12 mouse cellular contexts compared by ENCODE assay signal in genomic region chr3:135327601-135328000, GRCm38 (mm10). TPM values are rescaled to one million over a fixed set of nuclear protein-coding genes. Genes with fewer than 3 reads are reported as not detected.
A peak's percentile ranks its signal among the peaks of the same experiment; 100 is the strongest.
DNase-seq lines count a peak whose midpoint lies in the region; ATAC-seq and TF ChIP-seq lines count a peak whose summit lies in the region.
"Had no signal": no experiment of that assay in that cellular context is flagged by ENCODE, and none has a peak within 500 bp of the region (broad histone marks: within the 10 kb centered on the region; RNA-seq: fewer than 3 reads in every experiment).

No protein-coding gene starts in this region.

- peak; percentile 54 for TF ChIP-seq CTCF in intestine, postnatal 0 days (IDR thresholded peaks at IDR 0.05; ENCODE audit: low read depth)
- TF ChIP-seq CTCF in liver, embryonic 14.5 days (IDR thresholded peaks at IDR 0.05; ENCODE audit: low read depth) = peak; percentile 53

- no peaks in the 10 kb centered on the region for H3K36me3 ChIP-seq in intestine, postnatal 0 days (ENCODE audit: control insufficient read depth, insufficient read depth)
- no peaks in the 10 kb centered on the region for H3K36me3 ChIP-seq in intestine, embryonic 16.5 days (ENCODE audit: control insufficient read depth, insufficient read depth, low read length)
- no peaks in the 10 kb centered on the region for H3K36me3 ChIP-seq in liver, embryonic 14.5 days (replicated peaks; ENCODE audit: control insufficient read depth, insufficient read depth, low read depth)
- H3K36me3 ChIP-seq: heart, embryonic 10.5 days; hindbrain, embryonic 15.5 days; liver, embryonic 13.5 days had no signal

- DNase-seq in 3T3-L1 (ENCODE audit: low read depth, low spot score) (peak; percentile 27), MEL-GATA-1-ER (ENCODE audit: extremely low read depth, low read depth) (peak; percentile 26)
- no peak for DNase-seq in liver, embryonic 14.5 days (ENCODE audit: low read depth in 3 of 3, low spot score in 3 of 3)
- DNase-seq in frontal cortex, postnatal 36 days (ENCODE audit: low spot score in 2 of 2) = no peak
- DNase-seq in heart, postnatal 36 days = no peak
- DNase-seq in layer of hippocampus, adult 9-11 months = no peak
- DNase-seq: liver, embryonic 13.5 days had no signal

- H3K9me3 ChIP-seq in intestine, postnatal 0 days (ENCODE audit: control insufficient read depth) = no peaks in the 10 kb centered on the region
- no peaks in the 10 kb centered on the region for H3K9me3 ChIP-seq in intestine, embryonic 16.5 days (ENCODE audit: control insufficient read depth, low read length)
- H3K9me3 ChIP-seq in liver, embryonic 14.5 days (ENCODE audit: control insufficient read depth, low read length) = no peaks in the 10 kb centered on the region
- H3K9me3 ChIP-seq: heart, embryonic 10.5 days; hindbrain, embryonic 15.5 days; liver, embryonic 13.5 days had no signal

- ATAC-seq in intestine, postnatal 0 days = no peak
- ATAC-seq in intestine, embryonic 16.5 days = no peak
- ATAC-seq in liver, embryonic 14.5 days (ENCODE audit: insufficient read depth) = no peak
- ATAC-seq: midbrain, embryonic 16.5 days had no signal

- no peak overlapping the region for H3K9ac ChIP-seq in intestine, postnatal 0 days (ENCODE audit: low read depth, low read length)
- no peak overlapping the region for H3K9ac ChIP-seq in intestine, embryonic 16.5 days (ENCODE audit: low read depth, low read length)
- no peak overlapping the region for H3K9ac ChIP-seq in liver, embryonic 14.5 days (replicated peaks)
- H3K9ac ChIP-seq: hindbrain, embryonic 15.5 days; liver, embryonic 13.5 days had no signal

- no peaks in the 10 kb centered on the region for H3K27me3 ChIP-seq in intestine, postnatal 0 days (replicated peaks; ENCODE audit: control insufficient read depth, insufficient read depth, low read length)
- H3K27me3 ChIP-seq in intestine, embryonic 16.5 days (replicated peaks; ENCODE audit: control insufficient read depth, insufficient read depth, low read length) = no peaks in the 10 kb centered on the region
- no peaks in the 10 kb centered on the region for H3K27me3 ChIP-seq in liver, embryonic 14.5 days (ENCODE audit: control insufficient read depth, insufficient read depth, low read length)
- H3K27me3 ChIP-seq: hindbrain, embryonic 15.5 days; liver, embryonic 13.5 days had no signal

- no peak for TF ChIP-seq EP300 in liver, embryonic 14.5 days (IDR thresholded peaks at IDR 0.05; ENCODE audit: low read depth)

- intact Hi-C loops in heart, postnatal 36 days (cut with DNase I) = no loop called here

- no peak overlapping the region for H3K27ac ChIP-seq in intestine, postnatal 0 days (ENCODE audit: low read depth, low read length)
- no peak overlapping the region for H3K27ac ChIP-seq in intestine, embryonic 16.5 days (ENCODE audit: low read length)
- H3K27ac ChIP-seq in liver, embryonic 14.5 days = no peak overlapping the region
- H3K27ac ChIP-seq: heart, embryonic 10.5 days; hindbrain, embryonic 15.5 days; liver, embryonic 13.5 days had no signal

- no peak overlapping the region for H3K4me2 ChIP-seq in intestine, postnatal 0 days (replicated peaks; ENCODE audit: low read depth)
- no peak overlapping the region for H3K4me2 ChIP-seq in intestine, embryonic 16.5 days (ENCODE audit: low read depth, low read length)
- H3K4me2 ChIP-seq in liver, embryonic 14.5 days (ENCODE audit: low read depth) = no peak overlapping the region
- H3K4me2 ChIP-seq: hindbrain, embryonic 15.5 days; liver, embryonic 13.5 days had no signal

- 61% methylated on average over 2 of the region's 2 CpGs for WGBS in intestine, postnatal 0 days
- 56% methylated on average over 2 of the region's 2 CpGs for WGBS in intestine, embryonic 16.5 days
- WGBS in liver, embryonic 14.5 days (ENCODE audit: insufficient replicate concordance) = 45% methylated on average over 2 of the region's 2 CpGs

- no peak overlapping the region for H3K4me3 ChIP-seq in intestine, postnatal 0 days (ENCODE audit: low read depth, low read length)
- H3K4me3 ChIP-seq in intestine, embryonic 16.5 days (ENCODE audit: low read length) = no peak overlapping the region
- no peak overlapping the region for H3K4me3 ChIP-seq in liver, embryonic 14.5 days (ENCODE audit: insufficient read depth in 1 of 2, low read depth in 2 of 2, low read length in 2 of 2)
- H3K4me3 ChIP-seq: heart, embryonic 10.5 days; hindbrain, embryonic 15.5 days; liver, embryonic 13.5 days had no signal

- no peaks in the 10 kb centered on the region for H3K4me1 ChIP-seq in intestine, postnatal 0 days (replicated peaks; ENCODE audit: control insufficient read depth, insufficient read depth, low read length)
- H3K4me1 ChIP-seq in intestine, embryonic 16.5 days (ENCODE audit: control insufficient read depth, insufficient read depth, low read length) = no peaks in the 10 kb centered on the region
- H3K4me1 ChIP-seq in liver, embryonic 14.5 days (replicated peaks; ENCODE audit: control insufficient read depth in 2 of 2, insufficient read depth in 2 of 2, low read length in 1 of 2) = no peaks in the 10 kb centered on the region
- H3K4me1 ChIP-seq: heart, embryonic 10.5 days; hindbrain, embryonic 15.5 days; liver, embryonic 13.5 days had no signal

RNA-seq across cellular contexts. Expression of gene Slc9b2, which starts 20.1 kb away (rescaled TPM):
- polyA plus RNA-seq in intestine, postnatal 0 days (2015; fragmentation: Nextera tagmentation; extraction: Ambion mirVana) = 0.59 and 0.68 TPM in 2 replicates
- polyA plus RNA-seq in intestine, embryonic 16.5 days (2015; fragmentation: Nextera tagmentation; extraction: Ambion mirVana) = 1.2 and 1.7 TPM in 2 replicates
- 0.02 and 0.04 TPM in 2 replicates for polyA plus RNA-seq in liver, embryonic 14.5 days (2012; rRNA removed)
- 0.22 and 0.40 TPM in 2 replicates for polyA plus RNA-seq in liver, embryonic 14.5 days (2014; fragmentation: Nextera tagmentation; extraction: Ambion mirVana)
- under 1 TPM in 1 of 2 experiments, not detected in 1; 0.33 TPM for total RNA-seq in heart, postnatal 36 days (2021)

RNA-seq across cellular contexts. Expression of gene Slc9b1, which starts 20.2 kb away (rescaled TPM):
- 0.24 TPM in 1 of 2 replicates, not detected in the other for polyA plus RNA-seq in intestine, postnatal 0 days (2015; fragmentation: Nextera tagmentation; extraction: Ambion mirVana)
- 0.17 and 0.27 TPM in 2 replicates for polyA plus RNA-seq in intestine, embryonic 16.5 days (2015; fragmentation: Nextera tagmentation; extraction: Ambion mirVana)
- 0.03 TPM in 2 replicates for polyA plus RNA-seq in liver, embryonic 14.5 days (2012; rRNA removed)
- polyA plus RNA-seq in liver, embryonic 14.5 days (2014; fragmentation: Nextera tagmentation; extraction: Ambion mirVana) = not detected in 2 replicates
- total RNA-seq in heart, postnatal 36 days (2021) = under 1 TPM in 1 of 2 experiments, not detected in 1; 0.79 TPM
- polyA plus RNA-seq: hindbrain, embryonic 15.5 days; liver, embryonic 13.5 days had no signal

RNA-seq across cellular contexts. Expression of gene Bdh2, which starts 46.6 kb away (rescaled TPM):
- 5.6 and 8.0 TPM in 2 replicates for polyA plus RNA-seq in intestine, postnatal 0 days (2015; fragmentation: Nextera tagmentation; extraction: Ambion mirVana)
- polyA plus RNA-seq in intestine, embryonic 16.5 days (2015; fragmentation: Nextera tagmentation; extraction: Ambion mirVana) = 8.8 and 9.1 TPM in 2 replicates
- polyA plus RNA-seq in liver, embryonic 14.5 days (2012; rRNA removed) = 0.14 and 0.26 TPM in 2 replicates
- 0.41 and 0.61 TPM in 2 replicates for polyA plus RNA-seq in liver, embryonic 14.5 days (2014; fragmentation: Nextera tagmentation; extraction: Ambion mirVana)
- 1 to 10 TPM; 4.0 to 4.9 TPM for total RNA-seq in heart, postnatal 36 days (2021)

Comparison
In these comparisons a context has a peak if more than half of its experiments do, and no peak if none do; other contexts are left out.
1. DNase-seq: peak in 3T3-L1 (single experiment) and MEL-GATA-1-ER (single experiment); none in liver, embryonic 14.5 days (0 of 3), frontal cortex, postnatal 36 days (0 of 2), heart, postnatal 36 days (0 of 2) and layer of hippocampus, adult 9-11 months (single experiment).